Mouse (Mus musculus): ENCODE measurements at regions not wholly inside any gene's neighbourhood (a gene's known extent, or its start where the extent isn't known, plus 50 kb on each side); places are given as distances from the start of the nearest gene placed in this dataset.

DNA sequence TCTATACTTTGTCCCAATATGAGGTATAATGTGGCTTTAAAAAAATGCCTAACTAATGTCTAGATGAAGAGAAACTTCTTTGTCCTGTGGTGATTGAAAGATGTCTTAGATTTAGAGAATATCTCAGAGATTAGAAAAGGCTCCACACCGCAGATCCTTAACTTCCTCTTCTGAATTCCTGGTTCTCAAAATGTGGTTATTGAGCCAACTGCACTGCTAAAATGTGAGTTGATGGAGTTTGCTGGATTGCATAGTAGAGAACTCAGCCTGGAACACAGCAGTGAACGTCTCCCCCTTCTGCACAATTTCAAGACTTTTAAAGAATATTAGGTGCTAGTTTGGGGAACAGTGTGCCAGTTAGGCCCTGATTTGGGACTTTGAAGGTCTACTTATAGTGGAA lies 312.7 kb upstream of the Cd180 start:
- Histone ChIP-seq H3K4me3 (no peak overlapping the region), H3K27ac (no peak overlapping the region)
- TF ChIP-seq CTCF (IDR thresholded peaks at IDR 0.05) = no peak
- intact Hi-C loops (cut with DNase I) = no loop called here
- no peak for DNase-seq (ENCODE audit: extremely low spot score in 1 of 2, low spot score in 2 of 2)

DNA sequence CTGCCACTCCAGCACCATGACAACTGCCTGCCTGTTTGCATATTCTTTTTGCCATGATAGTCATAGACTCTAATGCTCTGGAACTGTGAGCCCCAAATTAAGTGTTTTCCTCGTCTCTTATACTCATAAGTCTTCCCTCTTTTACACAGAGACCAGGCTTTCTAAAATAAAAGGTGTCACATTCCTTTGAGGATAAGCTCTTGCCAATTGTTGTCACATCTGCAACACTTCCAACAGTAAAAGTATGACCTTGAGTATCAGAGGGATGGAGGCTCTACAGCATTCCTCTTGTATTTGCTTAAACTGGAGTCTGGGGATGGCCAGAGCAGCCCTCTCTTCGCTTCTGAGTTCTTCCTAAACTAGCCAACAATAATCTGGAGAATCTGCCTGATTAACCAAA lies 301.4 kb upstream of the Cd180 start:
- H3K4me3 ChIP-seq = no peak overlapping the region
- H3K27ac ChIP-seq = no peak overlapping the region
- no peak for TF ChIP-seq CTCF (IDR thresholded peaks at IDR 0.05)
- DNase-seq (ENCODE audit: extremely low spot score in 1 of 2, low spot score in 2 of 2) = no peak
- intact Hi-C loops (cut with DNase I) = no loop called here

DNA sequence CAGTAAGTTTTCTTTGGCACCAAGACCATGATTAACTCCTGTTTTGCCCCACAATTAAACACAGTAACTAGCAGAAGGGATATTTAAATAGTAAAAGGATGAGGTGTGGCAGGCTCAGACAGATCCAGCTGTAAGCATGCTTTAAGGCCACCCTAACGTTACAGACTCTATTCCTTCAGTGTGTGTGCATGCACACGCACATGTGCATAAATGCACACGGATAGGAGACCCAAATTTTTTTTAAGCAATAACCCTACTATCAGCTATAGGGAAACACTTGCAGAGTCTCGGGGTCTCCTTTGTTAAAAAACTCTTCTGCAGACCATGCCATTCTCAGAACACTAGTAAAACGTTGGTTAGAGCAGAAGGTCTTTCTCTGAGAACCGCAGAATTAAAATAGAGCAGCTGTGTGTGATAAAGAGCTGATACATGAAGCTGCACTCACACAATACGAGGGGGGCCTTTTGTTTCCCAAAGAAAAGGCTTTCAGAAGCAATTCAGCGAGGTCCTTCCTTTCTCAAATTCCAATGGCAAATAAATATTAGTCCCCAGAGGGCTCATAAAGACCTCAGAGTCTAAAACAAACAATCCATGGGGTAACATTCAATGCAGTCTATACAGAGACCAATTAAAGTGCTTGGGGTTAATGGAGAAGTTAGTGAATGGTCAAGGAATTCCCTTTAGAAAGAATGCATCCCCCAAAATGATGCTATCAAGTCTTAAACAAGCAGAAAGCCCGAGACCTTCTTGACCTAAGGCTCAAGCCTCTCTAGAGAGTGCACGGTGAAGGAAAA lies 300.3 kb upstream of the Cd180 start:
- Histone ChIP-seq H3K27ac (no peak overlapping the region), H3K4me3 (no peak overlapping the region)
- no peak for TF ChIP-seq CTCF (IDR thresholded peaks at IDR 0.05)
- no peak for DNase-seq (ENCODE audit: extremely low spot score in 1 of 2, low spot score in 2 of 2)
- intact Hi-C loops (cut with DNase I) = no loop called here

GRCm38 (mm10) chr13:102393662-102393970 lies 299.7 kb upstream of the Cd180 start:
- H3K27ac ChIP-seq = no peak overlapping the region
- TF ChIP-seq CTCF (IDR thresholded peaks at IDR 0.05) = no peak
- DNase-seq (ENCODE audit: extremely low spot score in 1 of 2, low spot score in 2 of 2) = no peak
- intact Hi-C loops (cut with DNase I) = no loop called here
- no peak overlapping the region for H3K4me3 ChIP-seq

- no peak overlapping the region for H3K4me3 ChIP-seq
- TF ChIP-seq CTCF (IDR thresholded peaks at IDR 0.05) = no peak
- DNase-seq (ENCODE audit: extremely low spot score in 1 of 2, low spot score in 2 of 2) = no peak
- no peak overlapping the region for H3K27ac ChIP-seq
- intact Hi-C loops (cut with DNase I) = no loop called here
Observed at GRCm38 (mm10) chr13:102394057-102394456, 299.3 kb upstream of the Cd180 start.

GRCm38 (mm10) chr13:102397411-102397810 lies 295.9 kb upstream of the Cd180 start:
- TF ChIP-seq CTCF (IDR thresholded peaks at IDR 0.05) = no peak
- Histone ChIP-seq H3K27ac (no peak overlapping the region), H3K4me3 (no peak overlapping the region)
- no peak for DNase-seq (ENCODE audit: extremely low spot score in 1 of 2, low spot score in 2 of 2)
- intact Hi-C loops (cut with DNase I) = no loop called here

DNA sequence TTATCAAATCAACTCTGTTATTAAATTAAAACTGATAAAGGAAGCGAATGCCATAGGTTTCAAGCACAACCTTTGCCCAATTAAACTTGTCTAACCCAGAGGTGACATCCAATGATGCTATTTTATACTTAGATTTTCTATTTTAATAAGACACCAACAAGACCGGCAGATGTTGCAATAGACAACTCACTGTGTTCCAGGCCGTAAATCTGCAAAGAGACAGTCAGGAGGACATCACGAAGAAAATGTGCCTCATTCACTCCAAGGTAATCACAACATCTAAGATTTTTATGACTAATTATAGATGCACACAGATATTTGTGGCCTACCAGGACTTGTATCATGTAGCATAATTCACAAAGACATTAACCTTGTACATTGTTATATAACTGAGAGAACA lies 281.5 kb upstream of the Cd180 start:
- TF ChIP-seq CTCF (IDR thresholded peaks at IDR 0.05) = no peak
- intact Hi-C loops (cut with DNase I) = no loop called here
- no peak overlapping the region for H3K27ac ChIP-seq
- no peak for DNase-seq (ENCODE audit: extremely low spot score in 1 of 2, low spot score in 2 of 2)
- H3K4me3 ChIP-seq = no peak overlapping the region

- H3K4me3 ChIP-seq = no peak overlapping the region
- TF ChIP-seq CTCF (IDR thresholded peaks at IDR 0.05) = no peak
- intact Hi-C loops (cut with DNase I) = no loop called here
- no peak for DNase-seq (ENCODE audit: extremely low spot score in 1 of 2, low spot score in 2 of 2)
- H3K27ac ChIP-seq = no peak overlapping the region
Observed at GRCm38 (mm10) chr13:102434372-102434954, 258.9 kb upstream of the Cd180 start.

GRCm38 (mm10) chr13:102442676-102443075 lies 250.7 kb upstream of the Cd180 start:
- intact Hi-C loops (cut with DNase I) = no loop called here
- no peak for TF ChIP-seq CTCF (IDR thresholded peaks at IDR 0.05)
- DNase-seq (ENCODE audit: extremely low spot score in 1 of 2, low spot score in 2 of 2) = no peak
- no peak overlapping the region for H3K4me3 ChIP-seq
- no peak overlapping the region for H3K27ac ChIP-seq

- intact Hi-C loops (cut with DNase I) = no loop called here
- Histone ChIP-seq H3K27ac (no peak overlapping the region), H3K4me3 (no peak overlapping the region)
- DNase-seq (ENCODE audit: extremely low spot score in 1 of 2, low spot score in 2 of 2) = no peak
- TF ChIP-seq CTCF (IDR thresholded peaks at IDR 0.05) = no peak
Observed at GRCm38 (mm10) chr13:102447310-102447709, 246.0 kb upstream of the Cd180 start.

DNA sequence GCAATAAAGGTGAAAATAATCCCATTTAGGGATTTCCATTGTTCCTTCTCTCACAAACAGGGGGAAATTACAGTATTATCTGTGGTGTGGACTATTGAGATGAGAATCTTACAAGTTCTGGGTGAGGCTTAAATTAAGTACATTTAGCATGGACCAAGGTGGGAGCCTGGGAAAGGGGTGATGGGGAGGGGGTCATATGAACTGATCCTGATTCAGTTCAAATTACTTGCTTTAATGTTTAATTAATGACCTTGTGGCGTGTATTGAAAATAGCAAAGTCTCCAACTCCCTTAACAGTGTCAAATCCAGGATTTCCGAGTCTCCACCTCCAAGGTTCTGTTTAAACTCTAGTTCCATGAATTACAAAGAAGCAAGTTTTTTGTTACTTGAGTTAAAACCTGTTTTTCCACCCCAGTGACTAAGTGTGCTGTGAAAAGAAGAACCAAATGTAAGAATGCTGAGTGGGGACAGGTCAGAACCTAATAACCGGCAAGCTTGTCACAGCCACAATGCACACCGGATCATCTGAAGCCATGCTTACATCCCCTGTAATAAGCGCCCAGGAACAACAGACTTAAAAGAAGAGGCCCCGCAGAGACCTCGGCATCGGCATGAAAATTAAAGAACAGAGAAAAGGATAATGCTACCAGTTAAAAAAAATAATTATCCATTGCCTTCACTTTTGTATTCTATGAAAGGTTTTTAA lies 243.8 kb upstream of the Cd180 start:
- intact Hi-C loops (cut with DNase I) = no loop called here
- no peak for DNase-seq (ENCODE audit: extremely low spot score in 1 of 2, low spot score in 2 of 2)
- H3K4me3 ChIP-seq = no peak overlapping the region
- no peak for TF ChIP-seq CTCF (IDR thresholded peaks at IDR 0.05)
- no peak overlapping the region for H3K27ac ChIP-seq

GRCm38 (mm10) chr13:102451176-102451575 lies 242.2 kb upstream of the Cd180 start:
- H3K4me3 ChIP-seq = no peak overlapping the region
- DNase-seq (ENCODE audit: extremely low spot score in 1 of 2, low spot score in 2 of 2) = no peak
- TF ChIP-seq CTCF (IDR thresholded peaks at IDR 0.05) = no peak
- H3K27ac ChIP-seq = no peak overlapping the region
- intact Hi-C loops (cut with DNase I) = no loop called here

Data from left cerebral cortex, adult 2 months (tissue).